Mouse (Mus musculus) liver, adult 2 months (tissue): Measurements from ENCODE around the gene Arpc3.

Source experiments
- CTCF ChIP-seq: fragments of 200-500 bp; IDR thresholded peaks from 2 replicates; pipeline ENCODE4 v1.5.1; 2011; ENCODE audit warnings: low read depth, low read length, control low read depth
- POLR2A ChIP-seq: fragments of 200-500 bp; IDR thresholded peaks from 2 replicates; pipeline ENCODE4 v1.6.1; 2011; ENCODE audit warnings: low read length, control low read depth; ENCODE audit not compliant: insufficient read depth; ENCODE audit errors: extremely low read depth

GRCm38 (mm10) chr5:122402772-122403171 lies 11.1 kb downstream of the Arpc3 start:
- TF ChIP-seq POLR2A (no peak), CTCF (no peak)
